Mouse (Mus musculus) erythroblast, adult 5-6 weeks (primary cell): ENCODE measurements around the gene Sgf29. TPM values are rescaled to one million over a fixed set of nuclear protein-coding genes. Genes with fewer than 3 reads are reported as not detected.

ENCODE experiments used
- ATAC-seq: replicated peaks from 2 replicates; pipeline ENCODE4 v1.8.0; 2016; ENCODE audit warnings: moderate number of reproducible peaks, mild to moderate bottlenecking, moderate TSS enrichment, inconsistent platforms; ENCODE audit not compliant: poor library complexity, low FRiP score, severe bottlenecking
- total RNA-seq, 2 experiments: library from RNA; stranded (forward) in 1 of 2; stranded (reverse) in 1 of 2; fragments of 150-400 nt in 1 of 2; fragments of 200-764, 138-1000 nt in 1 of 2; gene quantifications; 2 replicates each; pipeline versions ENCODE4 v1.2.3 to v1.2.4; 2015 to 2017; ENCODE audit warnings: low replicate concordance in 2 of 2

Sgf29 gene
- total RNA-seq, 2 experiments from 2014 or later = 17.6 to 37.9 TPM

DNA sequence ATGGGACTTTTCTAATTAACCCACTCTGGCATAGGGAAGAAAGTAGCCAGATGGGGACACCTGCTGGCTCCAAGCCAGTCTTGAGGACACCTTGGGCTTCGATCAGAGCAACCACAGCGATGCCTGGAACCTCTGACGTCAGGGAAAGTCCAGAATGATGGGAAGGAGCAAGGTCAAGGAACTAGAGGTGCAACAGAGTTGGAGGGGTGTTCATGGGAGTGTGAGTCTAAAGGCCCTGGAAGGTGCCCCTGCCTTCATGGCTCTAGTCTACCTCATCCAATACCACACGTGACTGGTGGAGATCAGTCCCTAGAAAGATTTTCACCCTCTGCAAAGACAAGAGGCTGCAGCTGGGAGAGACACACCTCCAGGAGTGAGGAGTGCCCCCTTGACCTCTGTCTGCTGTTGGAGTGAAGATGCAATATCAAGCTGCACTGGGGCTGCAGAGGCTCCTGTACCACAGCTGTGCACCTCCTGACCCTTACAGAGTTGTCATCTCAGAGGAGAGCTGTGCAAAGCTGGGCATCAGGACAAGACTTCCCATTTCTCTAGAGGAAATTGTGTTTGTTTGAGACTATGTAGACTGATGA, 27.6 kb downstream of the Sgf29 start:
- ATAC-seq = no peak

GRCm38 (mm10) chr7:126678545-126679341, 29.6 kb downstream of the Sgf29 start:
- ATAC-seq = no peak

GRCm38 (mm10) chr7:126679683-126680082, 30.6 kb downstream of the Sgf29 start:
- no peak for ATAC-seq

DNA sequence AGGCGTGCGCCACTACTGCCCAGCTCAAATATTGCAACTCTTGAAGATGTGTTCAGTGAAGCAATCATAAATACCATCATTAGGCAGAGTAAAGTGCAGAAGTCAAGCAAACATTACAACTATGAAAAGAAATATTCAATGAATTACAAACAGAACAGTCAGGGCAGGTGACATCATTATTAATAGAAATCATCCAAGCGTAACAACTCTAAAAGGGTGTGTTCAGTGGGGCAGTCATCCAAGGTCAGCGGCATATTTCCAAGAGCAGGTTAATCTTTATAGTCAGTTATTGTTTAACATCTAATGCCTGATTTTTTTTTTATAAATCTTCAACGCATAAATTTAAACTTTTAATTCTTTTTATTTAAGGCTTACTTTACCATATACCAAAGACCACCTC, 32.1 kb downstream of the Sgf29 start:
- ATAC-seq = no peak

GRCm38 (mm10) chr7:126688156-126688555, 39.0 kb downstream of the Sgf29 start:
- 0 out of 2 replicates have a peak, but pooled peaks have one; percentile 19 for ATAC-seq

GRCm38 (mm10) chr7:126689021-126689420, 39.9 kb downstream of the Sgf29 start:
- ATAC-seq = no peak

- ATAC-seq = no peak
Observed at GRCm38 (mm10) chr7:126690737-126691136, 41.6 kb downstream of the Sgf29 start.

GRCm38 (mm10) chr7:126691676-126692075, 42.6 kb downstream of the Sgf29 start:
- ATAC-seq = no peak

DNA sequence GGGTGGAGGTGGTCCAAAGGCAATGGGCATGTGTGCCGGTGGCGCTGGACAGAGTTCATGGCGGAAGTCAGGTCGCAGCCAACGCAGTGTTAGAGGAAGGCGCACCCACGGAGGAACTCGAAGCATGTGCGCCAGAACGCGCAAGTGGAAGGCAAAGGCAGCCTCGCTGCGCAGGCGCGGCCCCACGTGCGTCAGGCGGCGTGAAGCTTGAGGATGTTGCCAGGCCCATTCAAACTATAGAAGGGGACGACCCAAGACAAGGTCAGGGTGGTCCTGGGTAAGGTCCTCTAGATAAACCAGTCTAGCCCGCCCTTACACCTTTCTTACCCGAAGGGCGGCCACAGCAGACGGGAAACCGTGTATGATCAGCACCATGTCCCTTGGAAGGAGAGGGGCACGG, 43.3 kb downstream of the Sgf29 start:
- ATAC-seq = no peak

DNA sequence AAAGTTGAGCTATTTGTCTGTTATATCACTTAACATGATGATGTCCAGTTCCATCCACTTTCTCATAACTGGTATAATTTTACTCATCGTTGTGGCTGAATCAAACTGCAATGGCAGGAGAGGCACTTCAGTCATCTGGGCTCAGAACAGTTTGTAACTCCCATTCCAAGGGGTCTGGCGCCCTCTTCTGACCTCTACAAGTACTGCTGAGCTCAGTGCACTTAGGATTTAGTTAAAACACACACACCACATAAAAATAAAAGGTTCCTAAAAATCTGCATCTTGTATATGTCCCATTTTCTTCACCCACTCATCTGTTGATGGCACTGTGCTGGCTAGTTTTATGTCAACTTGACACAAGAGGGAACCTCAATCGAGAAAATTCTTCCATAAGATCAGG, 44.1 kb downstream of the Sgf29 start:
- ATAC-seq = no peak

DNA sequence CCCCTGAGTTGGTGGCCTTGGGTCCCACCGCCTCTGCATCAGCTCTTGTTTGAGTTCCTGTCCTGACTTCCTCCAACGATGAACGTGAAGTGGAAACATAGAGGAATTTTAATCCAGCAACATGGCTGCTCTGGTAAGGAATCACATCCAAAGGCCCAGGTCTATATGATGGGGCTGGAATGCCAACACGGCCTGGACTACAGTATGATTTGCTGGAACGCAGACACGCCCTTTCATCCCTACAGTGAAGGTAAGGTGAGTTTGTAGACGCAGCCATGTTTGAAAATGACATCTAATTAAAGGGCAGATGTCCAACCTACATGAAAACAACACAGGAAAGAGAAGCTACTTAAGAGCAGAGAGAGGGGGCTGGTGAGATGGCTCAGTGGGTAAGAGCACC, 44.7 kb downstream of the Sgf29 start:
- no peak for ATAC-seq

DNA sequence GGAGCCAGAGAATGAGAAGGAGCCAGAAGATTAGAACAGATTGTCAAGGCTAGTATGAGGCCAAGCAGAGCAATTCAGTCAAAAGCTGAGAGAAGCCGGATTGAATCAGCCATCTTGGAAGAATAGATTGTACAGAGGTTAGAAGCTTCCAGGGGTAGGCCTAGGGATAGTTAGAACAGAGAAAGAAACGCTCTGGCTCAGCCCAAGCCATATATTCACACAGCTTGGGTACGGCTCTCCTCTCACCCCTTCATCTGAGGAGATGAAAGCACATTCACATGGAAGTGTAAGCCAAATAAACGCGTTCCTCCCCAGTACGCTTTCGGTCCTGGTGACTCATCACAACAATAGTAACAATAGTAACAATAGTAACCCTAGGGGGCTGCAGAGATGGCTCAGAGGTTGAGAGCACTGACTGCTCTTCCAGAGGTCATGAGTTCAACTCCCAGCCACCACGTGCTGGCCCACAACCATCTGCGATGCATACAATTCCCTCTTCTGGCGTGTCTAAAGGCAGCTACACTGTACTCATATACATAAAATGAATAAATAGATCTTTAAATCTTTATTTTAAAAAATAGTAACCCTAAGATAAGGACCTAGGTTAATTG, 45.4 kb downstream of the Sgf29 start:
- no peak for ATAC-seq

DNA sequence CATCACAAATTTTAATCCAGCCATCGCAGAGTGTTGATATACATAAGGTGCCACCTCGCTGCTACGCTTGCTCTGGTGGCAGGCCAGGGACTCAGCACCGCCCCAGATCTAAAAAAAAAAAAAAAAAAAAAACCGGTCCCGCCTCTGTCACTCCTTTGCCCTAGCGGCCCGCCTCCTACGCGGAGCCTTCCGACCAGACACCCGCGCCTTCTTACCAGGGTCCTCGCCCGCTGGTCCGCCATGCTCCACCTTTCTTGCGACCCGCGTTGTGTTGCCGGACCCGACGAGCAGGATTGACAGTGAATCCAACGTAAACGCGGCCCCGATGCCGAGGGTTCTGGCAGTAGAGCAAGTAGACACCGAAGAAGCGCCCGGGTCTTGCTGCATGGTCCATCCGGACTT, 46.1 kb downstream of the Sgf29 start, which contains the start of gene Bola2:
Bola2 (plus strand) TSS at position 192 of the 402 bp plus-strand sequence.
- peak; percentile 81 for ATAC-seq

DNA sequence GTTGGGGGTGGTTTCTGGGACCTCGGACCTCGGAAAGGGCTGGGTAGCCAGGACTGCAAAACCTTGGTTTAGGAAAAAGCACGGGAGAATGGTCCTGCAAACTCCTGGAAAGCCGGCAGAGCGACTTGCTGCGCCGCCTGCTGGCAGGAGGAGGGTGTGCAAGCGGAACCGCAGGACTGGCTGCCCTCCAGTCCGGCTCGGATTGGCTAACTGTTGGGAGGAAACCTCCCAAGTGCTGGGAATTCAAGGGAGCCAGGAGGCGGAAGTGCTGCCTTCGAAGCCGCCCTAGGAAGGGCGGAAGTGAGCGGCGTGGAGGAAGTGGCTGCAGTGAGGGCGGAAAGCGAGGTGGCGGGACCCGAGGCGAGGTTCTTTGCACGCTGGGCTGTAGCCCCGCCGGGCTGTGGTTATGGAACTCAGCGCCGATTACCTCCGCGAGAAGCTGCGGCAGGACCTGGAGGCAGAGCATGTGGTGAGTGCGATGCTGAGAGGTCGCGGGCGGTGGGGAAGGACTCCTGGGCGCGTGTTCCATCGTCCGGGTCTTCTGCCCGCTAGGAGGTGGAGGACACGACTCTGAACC, 46.6 kb downstream of the Sgf29 start, which contains the start of gene Slx1b:
Slx1b (minus strand) TSS at position 154 of the 577 bp plus-strand sequence.
- ATAC-seq = peak; percentile 92

GRCm38 (mm10) chr7:126696303-126696702, 47.2 kb downstream of the Sgf29 start:
- ATAC-seq = no peak

- ATAC-seq = no peak
Observed at GRCm38 (mm10) chr7:126696886-126697285, 47.8 kb downstream of the Sgf29 start.

DNA sequence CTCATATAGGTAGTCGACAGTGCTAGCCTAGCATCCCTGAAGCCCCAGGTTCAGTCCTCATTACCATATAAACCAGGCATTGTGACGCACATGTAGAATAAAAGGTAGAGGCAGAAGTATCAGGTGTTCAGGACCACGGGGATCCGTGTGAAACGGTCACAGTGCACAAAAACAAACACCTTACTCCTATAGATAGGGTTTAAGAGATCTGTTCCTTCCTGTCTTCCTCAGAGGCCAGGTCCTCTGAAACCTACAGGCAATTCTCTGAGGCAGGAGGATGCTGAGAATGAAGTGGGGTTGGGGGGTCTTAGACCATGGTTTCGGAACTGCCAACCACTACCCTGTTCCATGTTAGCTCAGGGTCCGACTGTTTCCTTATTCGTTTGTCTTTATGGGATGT, 48.7 kb downstream of the Sgf29 start:
- no peak for ATAC-seq

DNA sequence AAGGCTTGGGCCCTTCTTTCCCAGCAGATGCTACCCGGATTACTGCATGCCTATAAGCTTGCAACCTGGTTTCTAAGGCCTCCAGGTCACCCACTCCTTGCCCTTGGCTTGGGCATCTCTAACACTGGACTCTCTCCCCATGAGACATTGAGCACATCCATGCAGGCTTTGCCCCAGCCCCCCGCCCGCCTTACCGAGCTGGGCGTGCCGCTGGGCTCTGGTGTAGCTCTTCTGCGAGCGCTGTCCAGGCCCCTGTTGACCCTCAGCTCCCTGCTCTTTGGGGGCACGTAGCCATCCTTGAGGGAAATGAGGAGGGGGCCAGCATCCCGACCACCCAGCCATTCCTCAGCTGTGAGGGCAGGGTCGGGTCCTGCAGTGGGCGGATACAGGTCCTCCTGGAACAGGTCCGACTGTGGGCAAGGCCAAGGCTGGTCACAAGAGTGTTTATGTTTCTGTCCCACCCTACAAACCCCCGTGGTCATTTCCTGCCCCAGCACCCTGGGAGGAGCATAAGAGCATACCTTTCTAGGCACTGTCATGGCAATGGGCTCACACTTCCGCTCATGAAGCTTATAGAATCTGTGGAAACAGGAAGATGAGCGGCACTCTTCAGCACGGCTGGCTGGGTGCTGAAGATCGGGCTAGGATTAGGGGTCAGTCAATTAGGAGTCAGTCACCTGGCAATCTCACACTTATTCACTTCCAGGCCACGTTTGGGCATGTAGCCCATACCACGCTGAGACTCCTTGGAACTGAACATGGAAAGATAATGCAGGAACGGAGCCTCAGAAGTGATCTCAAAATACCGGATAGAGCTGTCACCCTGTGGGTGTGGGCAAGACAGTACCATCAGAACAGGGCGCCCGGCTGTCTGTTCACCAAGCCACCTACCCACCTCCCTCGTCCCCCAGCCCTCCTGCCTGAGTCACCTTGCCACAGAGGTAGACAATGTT, 51.2 kb downstream of the Sgf29 start:
- ATAC-seq = no peak

- peak; percentile 78 for ATAC-seq
Observed at GRCm38 (mm10) chr7:126701070-126701469, 52.0 kb downstream of the Sgf29 start.
